Mouse (Mus musculus): ENCODE measurements around the gene Neu3. TPM values are rescaled to one million over a fixed set of nuclear protein-coding genes. Genes with fewer than 3 reads are reported as not detected.

Gene Neu3
- polyA plus RNA-seq, 1 experiment from 2014 or later, result 2.7 TPM

DNA sequence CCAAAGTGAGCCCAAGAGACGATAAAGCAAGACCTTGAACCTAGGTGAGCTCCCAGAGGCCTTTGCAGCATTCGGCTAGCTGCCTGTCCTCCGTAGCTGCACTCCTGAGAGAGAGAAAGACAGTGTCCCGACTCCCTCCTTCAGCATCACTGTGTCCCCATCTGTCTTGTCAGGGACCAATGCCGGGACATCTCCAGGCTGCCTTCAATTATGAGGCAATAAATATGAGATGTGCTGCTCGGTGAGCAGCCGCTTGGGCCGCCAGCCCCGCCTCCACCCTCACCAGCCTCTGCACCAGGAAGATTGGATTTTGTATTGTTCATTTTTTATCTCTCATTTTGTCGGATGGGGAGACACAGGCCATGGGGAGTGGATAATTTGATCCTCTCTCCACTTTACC, 37.4 kb downstream of the Neu3 start:
- no peak overlapping the region for H3K27ac ChIP-seq
- H3K4me3 ChIP-seq (replicated peaks), result no peak overlapping the region
- H3K4me1 ChIP-seq (replicated peaks), result peaks cover 21% of the 10 kb centered on the region
- no peaks in the 10 kb centered on the region for H3K9me3 ChIP-seq
- no peak overlapping the region for H3K4me2 ChIP-seq
- H3K27me3 ChIP-seq, result peaks cover 17% of the 10 kb centered on the region
- WGBS, result 70% methylated on average over 10 of the region's 10 CpGs
- no peak for ATAC-seq (ENCODE audit: insufficient number of reproducible peaks, insufficient read depth, low FRiP score, low TSS enrichment, low read depth)
- H3K9ac ChIP-seq (replicated peaks), result no peak overlapping the region
- H3K36me3 ChIP-seq, result no peaks in the 10 kb centered on the region

DNA sequence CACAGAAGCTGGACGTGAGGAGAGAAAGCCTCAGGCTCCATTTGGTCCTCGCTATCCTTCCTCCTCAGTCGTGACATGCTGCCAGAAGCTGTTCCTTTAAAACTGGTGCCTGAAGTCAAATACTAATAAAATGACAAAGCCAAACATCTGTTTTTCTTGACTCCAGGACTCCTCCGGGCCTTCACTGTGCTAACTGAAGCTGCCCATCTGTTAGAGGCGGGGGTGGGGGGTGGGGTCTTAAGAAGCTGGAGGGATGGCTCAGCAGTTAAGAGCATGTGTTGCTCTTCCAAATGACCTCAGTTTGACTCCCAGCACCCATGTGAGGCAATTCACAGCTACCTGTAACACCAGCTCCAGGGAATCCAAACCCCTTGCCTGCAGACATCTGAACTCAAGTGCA, 39.7 kb downstream of the Neu3 start:
- peak; percentile 52; the same call in 1 of the 2 replicates for ATAC-seq (ENCODE audit: insufficient number of reproducible peaks, insufficient read depth, low FRiP score, low TSS enrichment, low read depth)
- WGBS, result 10% methylated on average over 5 of the region's 5 CpGs
- Histone ChIP-seq H3K27ac (peak overlapping the region; percentile 56; the same call in 1 of the 2 replicates), H3K4me1 (replicated peaks) (peaks cover 15% of the 10 kb centered on the region), H3K36me3 (no peaks in the 10 kb centered on the region), H3K27me3 (peaks cover 3% of the 10 kb centered on the region; the same call in 1 of the 2 replicates), H3K9me3 (no peaks in the 10 kb centered on the region), H3K4me3 (replicated peaks) (no peak overlapping the region), H3K9ac (replicated peaks) (no peak overlapping the region), H3K4me2 (no peak overlapping the region)

DNA sequence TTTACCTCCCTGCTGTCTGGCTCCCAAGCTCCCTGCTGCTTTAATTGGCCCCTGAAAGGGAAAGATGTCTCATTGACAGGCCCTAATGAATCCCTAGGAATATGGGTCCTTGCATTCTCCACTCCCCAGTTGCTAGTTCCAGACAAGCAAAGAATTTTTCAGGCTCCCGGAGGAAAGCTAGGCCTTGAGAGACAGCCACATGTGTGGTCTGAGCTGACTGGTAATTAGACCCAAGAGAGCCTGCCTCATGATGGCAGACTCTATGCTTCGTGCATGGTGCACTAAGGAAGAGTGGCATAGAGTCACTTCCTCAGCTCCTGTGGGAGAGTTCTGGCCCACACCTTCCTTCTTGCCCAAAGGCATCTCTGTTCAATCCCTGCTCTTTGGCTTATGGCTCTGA, 40.3 kb downstream of the Neu3 start:
- Histone ChIP-seq H3K9me3 (no peaks in the 10 kb centered on the region), H3K27me3 (peaks cover 3% of the 10 kb centered on the region; the same call in 1 of the 2 replicates), H3K27ac (peak overlapping the region; percentile 56; the same call in 1 of the 2 replicates), H3K9ac (replicated peaks) (no peak overlapping the region), H3K36me3 (no peaks in the 10 kb centered on the region), H3K4me1 (replicated peaks) (peaks cover 15% of the 10 kb centered on the region), H3K4me2 (no peak overlapping the region), H3K4me3 (replicated peaks) (no peak overlapping the region)
- peak; percentile 26; the same call in 1 of the 2 replicates for ATAC-seq (ENCODE audit: insufficient number of reproducible peaks, insufficient read depth, low FRiP score, low TSS enrichment, low read depth)
- 18% methylated on average over 2 of the region's 2 CpGs for WGBS

DNA sequence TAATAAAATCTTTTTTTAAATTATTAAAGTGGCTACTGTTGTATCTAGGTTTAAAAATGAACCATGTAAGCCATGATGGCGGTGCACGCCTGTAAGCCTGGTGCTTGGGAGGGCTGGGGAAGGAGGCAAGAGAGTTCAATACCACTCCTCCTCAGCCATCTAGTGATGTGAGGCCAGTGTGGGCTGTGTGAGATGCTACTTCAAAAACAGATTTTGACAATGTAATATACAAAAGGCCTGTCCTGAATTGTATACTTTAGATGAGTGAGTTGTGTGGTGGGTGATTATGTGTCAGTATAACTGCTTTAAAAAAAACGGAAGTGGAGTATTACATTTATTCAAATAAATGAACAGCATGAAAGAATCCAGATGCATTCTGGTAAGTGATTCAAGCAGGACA, 41.4 kb downstream of the Neu3 start:
- Histone ChIP-seq H3K9ac (replicated peaks) (no peak overlapping the region), H3K4me3 (replicated peaks) (no peak overlapping the region), H3K9me3 (no peaks in the 10 kb centered on the region), H3K27me3 (no peaks in the 10 kb centered on the region), H3K27ac (no peak overlapping the region), H3K4me2 (no peak overlapping the region), H3K4me1 (replicated peaks) (peaks cover 15% of the 10 kb centered on the region), H3K36me3 (no peaks in the 10 kb centered on the region)
- ATAC-seq (ENCODE audit: insufficient number of reproducible peaks, insufficient read depth, low FRiP score, low TSS enrichment, low read depth), result no peak
- 86% methylated on average over 3 of the region's 3 CpGs for WGBS

DNA sequence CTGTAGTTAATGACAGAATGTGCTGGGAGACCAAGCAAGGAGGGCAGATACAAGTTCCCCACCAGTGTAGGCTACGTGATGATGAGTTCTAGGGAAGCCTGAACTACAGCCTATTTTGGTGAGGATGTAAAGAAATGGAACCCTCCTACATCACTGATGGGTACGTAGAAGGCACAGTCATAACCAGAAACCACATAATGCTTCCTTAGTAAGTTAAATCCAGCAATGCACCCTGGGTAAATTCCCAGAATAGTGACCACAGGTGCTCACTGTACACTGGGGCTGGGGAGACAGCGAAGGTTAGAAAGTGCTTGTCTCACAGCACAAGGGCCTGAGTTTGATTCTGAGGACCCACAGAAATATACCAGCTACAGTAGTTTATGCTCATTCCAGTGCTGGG, 42.7 kb downstream of the Neu3 start:
- no peaks in the 10 kb centered on the region for H3K27me3 ChIP-seq
- no peaks in the 10 kb centered on the region for H3K9me3 ChIP-seq
- no peak for ATAC-seq (ENCODE audit: insufficient number of reproducible peaks, insufficient read depth, low FRiP score, low TSS enrichment, low read depth)
- no peak overlapping the region for H3K4me3 ChIP-seq (replicated peaks)
- H3K27ac ChIP-seq, result no peak overlapping the region
- no peak overlapping the region for H3K4me2 ChIP-seq
- no peaks in the 10 kb centered on the region for H3K36me3 ChIP-seq
- peaks cover 15% of the 10 kb centered on the region for H3K4me1 ChIP-seq (replicated peaks)
- no peak overlapping the region for H3K9ac ChIP-seq (replicated peaks)
- 76% methylated on average over 3 of the region's 3 CpGs for WGBS

DNA sequence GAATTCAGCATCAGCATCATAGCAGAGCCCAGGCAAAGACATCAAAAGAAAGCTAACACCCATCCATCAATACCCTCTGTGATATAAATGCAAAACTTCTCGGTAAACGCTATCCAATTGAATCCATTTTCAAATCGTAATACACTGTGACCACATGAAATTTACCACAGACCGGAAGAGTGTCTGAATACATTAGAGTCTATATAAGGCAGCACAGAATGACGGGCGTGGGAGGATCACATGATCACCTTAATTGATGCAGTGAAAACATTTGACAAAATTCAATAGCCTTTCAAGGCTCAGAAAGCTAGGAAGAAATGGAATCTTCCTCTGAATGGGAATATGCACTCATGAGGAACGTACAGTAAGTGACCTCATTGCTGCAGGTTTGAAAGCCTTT, 44.8 kb downstream of the Neu3 start:
- H3K27ac ChIP-seq, result no peak overlapping the region

DNA sequence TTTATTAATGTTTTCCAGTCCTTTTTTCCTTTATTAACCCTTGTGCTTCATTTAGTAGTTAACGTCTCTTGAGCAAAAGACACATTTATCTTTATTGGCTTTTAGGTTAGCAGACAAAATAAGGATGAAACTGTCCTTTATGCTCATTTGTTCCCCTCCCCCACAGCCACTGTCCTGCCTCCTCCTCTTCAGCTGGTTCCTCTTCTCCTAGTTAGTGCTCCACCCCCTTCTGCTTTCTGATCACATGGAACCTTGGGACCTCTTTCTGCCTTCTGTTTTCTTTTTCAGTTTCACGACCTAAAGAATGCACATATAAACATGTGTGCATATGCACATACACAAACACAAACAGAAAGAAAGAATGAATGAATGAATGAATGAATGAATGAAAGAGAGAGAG, 46.3 kb downstream of the Neu3 start:
- H3K4me3 ChIP-seq (replicated peaks), result no peak overlapping the region
- H3K36me3 ChIP-seq, result no peaks in the 10 kb centered on the region

More for the DNA sequence above, 44.8 kb downstream of the Neu3 start:
- Histone ChIP-seq H3K4me3 (replicated peaks) (no peak overlapping the region), H3K9ac (replicated peaks) (no peak overlapping the region), H3K4me1 (replicated peaks) (peaks cover 9% of the 10 kb centered on the region), H3K36me3 (no peaks in the 10 kb centered on the region), H3K4me2 (no peak overlapping the region), H3K27me3 (no peaks in the 10 kb centered on the region), H3K9me3 (no peaks in the 10 kb centered on the region)
- no peak for ATAC-seq (ENCODE audit: insufficient number of reproducible peaks, insufficient read depth, low FRiP score, low TSS enrichment, low read depth)
- WGBS, result 90% methylated on average over 7 of the region's 7 CpGs

DNA sequence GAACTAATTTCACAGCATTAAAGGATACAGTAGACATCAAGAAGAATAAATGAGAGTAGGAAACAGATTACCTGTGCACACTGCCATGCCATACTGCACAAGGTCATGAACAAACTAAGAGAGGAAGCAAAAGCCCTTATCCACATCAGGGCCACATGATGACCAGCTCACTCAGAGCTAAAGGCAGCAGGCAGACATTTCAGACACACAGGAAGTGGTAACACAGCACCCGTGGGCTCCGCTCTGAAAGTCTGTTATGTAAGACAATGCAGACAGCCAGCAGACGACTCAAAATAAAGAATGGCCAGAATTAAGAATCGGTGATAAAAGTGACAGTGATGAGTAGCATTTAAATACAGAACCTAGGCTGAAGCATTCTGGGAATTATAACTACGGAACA, 46.8 kb downstream of the Neu3 start:
- WGBS, result 82% methylated on average over 5 of the region's 5 CpGs
- no peak for ATAC-seq (ENCODE audit: insufficient number of reproducible peaks, insufficient read depth, low FRiP score, low TSS enrichment, low read depth)
- H3K9ac ChIP-seq (replicated peaks), result no peak overlapping the region

More for the DNA sequence above, 46.3 kb downstream of the Neu3 start:
- no peak overlapping the region for H3K4me2 ChIP-seq
- H3K9ac ChIP-seq (replicated peaks), result no peak overlapping the region
- H3K27ac ChIP-seq, result no peak overlapping the region
- H3K4me1 ChIP-seq (replicated peaks), result no peaks in the 10 kb centered on the region
- WGBS, result 70% methylated on average over 2 of the region's 2 CpGs
- H3K9me3 ChIP-seq, result no peaks in the 10 kb centered on the region
- ATAC-seq (ENCODE audit: insufficient number of reproducible peaks, insufficient read depth, low FRiP score, low TSS enrichment, low read depth), result no peak
- no peaks in the 10 kb centered on the region for H3K27me3 ChIP-seq

DNA sequence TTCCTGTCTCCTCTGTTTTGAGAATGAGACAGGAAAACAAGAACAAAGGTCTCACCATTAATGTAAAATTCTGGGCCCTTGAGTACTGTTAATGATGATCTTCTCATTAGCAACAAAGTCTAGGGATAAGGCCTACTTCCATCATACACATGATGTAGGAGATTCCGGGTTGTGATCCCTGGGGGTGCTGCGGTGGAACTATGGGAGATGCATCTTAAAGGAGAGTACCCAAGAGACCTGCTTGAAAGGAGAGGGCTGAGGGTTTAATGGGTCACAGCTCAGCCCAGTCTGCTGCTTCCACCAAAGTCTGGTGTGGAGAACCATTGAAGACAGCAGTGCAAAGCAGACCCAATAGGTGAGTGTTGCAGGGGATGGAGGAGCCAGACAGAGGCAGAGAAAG, 65.0 kb downstream of the Neu3 start, which contains the start of gene Olfr521:
Gene Olfr521, plus strand, starts transcription at position 301 of the 400 bp plus-strand sequence.
- 96% methylated on average over 2 of the region's 2 CpGs for WGBS
- H3K27me3 ChIP-seq, result no peaks in the 10 kb centered on the region
- H3K9ac ChIP-seq (replicated peaks), result no peak within 1 kb of the TSS
- no peak within 1 kb of the TSS for H3K4me3 ChIP-seq (replicated peaks)
- ATAC-seq (ENCODE audit: insufficient number of reproducible peaks, insufficient read depth, low FRiP score, low TSS enrichment, low read depth), result no peak
- H3K27ac ChIP-seq, result no peak within 1 kb of the TSS
- no peak within 1 kb of the TSS for H3K4me2 ChIP-seq
- no peaks in the 10 kb centered on the region for H3K36me3 ChIP-seq
- H3K9me3 ChIP-seq, result peaks cover 26% of the 10 kb centered on the region
- H3K4me1 ChIP-seq (replicated peaks), result no peaks in the 10 kb centered on the region

More for the DNA sequence above, 46.8 kb downstream of the Neu3 start:
- H3K4me3 ChIP-seq (replicated peaks), result no peak overlapping the region
- H3K27me3 ChIP-seq, result no peaks in the 10 kb centered on the region
- no peaks in the 10 kb centered on the region for H3K9me3 ChIP-seq
- H3K27ac ChIP-seq, result no peak overlapping the region
- H3K4me2 ChIP-seq, result no peak overlapping the region
- H3K4me1 ChIP-seq (replicated peaks), result no peaks in the 10 kb centered on the region
- no peaks in the 10 kb centered on the region for H3K36me3 ChIP-seq

Other genes starting within 250 kb of the Neu3 start
- gene Tpbgl, start 201.3 kb downstream of the Neu3 start, polyA plus RNA-seq (2016; fragmentation: Nextera tagmentation; extraction: Ambion mirVana), result 0.14 and 0.26 TPM in 2 replicates
- 1.4 and 1.5 TPM in 2 replicates for gene Slco2b1, start 117.1 kb downstream of the Neu3 start, polyA plus RNA-seq (2016; fragmentation: Nextera tagmentation; extraction: Ambion mirVana)
- not detected in 2 replicates for gene Olfr520, start 98.1 kb downstream of the Neu3 start, polyA plus RNA-seq (2016; fragmentation: Nextera tagmentation; extraction: Ambion mirVana)
- gene Olfr521, start 64.9 kb downstream of the Neu3 start, polyA plus RNA-seq (2016; fragmentation: Nextera tagmentation; extraction: Ambion mirVana), result not detected in 2 replicates
- gene Xrra1, start 30.7 kb upstream of the Neu3 start, polyA plus RNA-seq (2016; fragmentation: Nextera tagmentation; extraction: Ambion mirVana), result 0.21 and 0.22 TPM in 2 replicates
- 355 and 365 TPM in 2 replicates for gene Spcs2, start 35.0 kb upstream of the Neu3 start, polyA plus RNA-seq (2016; fragmentation: Nextera tagmentation; extraction: Ambion mirVana)
- gene Rnf169, start 152.0 kb upstream of the Neu3 start, polyA plus RNA-seq (2016; fragmentation: Nextera tagmentation; extraction: Ambion mirVana), result 7.9 and 8.0 TPM in 2 replicates
- 2.6 and 3.6 TPM in 2 replicates for gene Chrdl2, start 177.8 kb upstream of the Neu3 start, polyA plus RNA-seq (2016; fragmentation: Nextera tagmentation; extraction: Ambion mirVana)

All from limb, embryonic 12.5 days (tissue).